Mouse (Mus musculus): ENCODE measurements around the gene Iba57. TPM values are rescaled to one million over a fixed set of nuclear protein-coding genes. Genes with fewer than 3 reads are reported as not detected.

Iba57 gene
- polyA plus RNA-seq, 2 experiments from 2014 or later = 1.3 to 1.8 TPM

DNA sequence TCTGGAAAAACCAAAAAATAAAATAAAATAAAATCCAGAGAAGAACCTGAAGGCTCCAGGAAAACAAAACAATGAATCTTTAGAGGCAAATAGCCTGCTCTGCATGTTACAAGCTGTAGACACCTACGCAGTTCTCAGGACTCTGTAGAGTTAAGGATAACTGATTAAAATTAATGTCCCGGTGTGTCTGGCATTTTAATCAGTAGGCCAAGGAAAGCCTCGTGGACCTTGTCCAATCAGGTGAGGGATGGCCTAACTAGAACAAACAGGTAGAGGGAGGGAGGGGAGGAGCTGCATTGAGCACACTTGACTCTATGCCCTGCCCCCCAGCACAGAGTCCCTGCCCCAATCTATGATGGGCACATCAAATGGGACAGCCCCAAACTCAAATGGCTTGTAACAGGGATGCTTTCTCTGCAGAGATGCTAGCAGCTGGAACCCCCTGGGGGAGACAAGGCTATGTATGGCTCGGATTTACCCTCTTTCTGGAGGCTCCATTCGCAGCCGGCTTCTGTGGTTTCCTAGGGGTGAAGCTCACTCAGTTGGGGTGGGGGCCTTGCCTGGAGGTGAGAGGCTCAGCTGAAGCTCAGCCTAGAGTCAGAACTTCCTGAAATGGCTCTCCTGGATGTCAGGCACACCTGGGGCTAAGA lies 10.8 kb upstream of the Iba57 start:
- no peak for ATAC-seq

DNA sequence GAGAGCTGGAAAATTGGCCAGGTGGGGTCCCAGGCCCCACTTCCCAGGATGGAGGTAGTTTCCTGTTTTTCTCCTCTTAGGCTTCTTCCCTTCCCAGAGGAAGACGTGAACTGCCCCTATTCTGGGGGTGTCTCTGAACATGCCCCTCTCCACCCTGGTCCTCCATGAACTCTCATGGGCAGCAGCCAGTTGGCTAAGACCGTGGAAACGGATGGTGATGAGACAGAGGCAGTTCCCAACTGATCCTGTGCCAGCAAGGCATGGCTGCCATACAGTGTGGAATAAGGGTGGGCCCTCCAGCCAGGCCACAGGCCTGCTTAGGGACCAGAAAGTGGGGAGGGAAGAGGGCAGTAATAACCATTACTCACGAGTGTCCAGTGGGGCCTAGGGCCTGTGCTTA lies 7.0 kb upstream of the Iba57 start:
- ATAC-seq = no peak

DNA sequence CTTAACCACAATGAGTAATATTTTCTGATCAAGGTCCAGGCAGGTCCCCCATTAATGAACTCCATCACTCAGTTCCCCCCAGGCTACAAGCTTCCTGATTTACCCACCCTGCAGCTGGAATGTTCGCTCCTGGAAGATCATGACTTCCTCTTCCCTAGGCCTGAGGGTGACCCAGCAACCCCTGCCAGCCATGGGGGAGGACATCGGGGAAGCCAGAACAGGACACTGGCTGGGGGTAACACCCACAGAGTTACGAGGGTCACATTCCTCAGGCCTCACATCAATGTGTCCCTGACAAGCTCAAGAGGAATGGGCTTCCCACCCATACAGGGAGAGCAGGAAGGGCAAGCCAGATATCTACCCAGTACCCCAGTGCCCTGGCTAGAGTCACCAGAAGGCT lies 6.3 kb upstream of the Iba57 start:
- ATAC-seq = no peak

DNA sequence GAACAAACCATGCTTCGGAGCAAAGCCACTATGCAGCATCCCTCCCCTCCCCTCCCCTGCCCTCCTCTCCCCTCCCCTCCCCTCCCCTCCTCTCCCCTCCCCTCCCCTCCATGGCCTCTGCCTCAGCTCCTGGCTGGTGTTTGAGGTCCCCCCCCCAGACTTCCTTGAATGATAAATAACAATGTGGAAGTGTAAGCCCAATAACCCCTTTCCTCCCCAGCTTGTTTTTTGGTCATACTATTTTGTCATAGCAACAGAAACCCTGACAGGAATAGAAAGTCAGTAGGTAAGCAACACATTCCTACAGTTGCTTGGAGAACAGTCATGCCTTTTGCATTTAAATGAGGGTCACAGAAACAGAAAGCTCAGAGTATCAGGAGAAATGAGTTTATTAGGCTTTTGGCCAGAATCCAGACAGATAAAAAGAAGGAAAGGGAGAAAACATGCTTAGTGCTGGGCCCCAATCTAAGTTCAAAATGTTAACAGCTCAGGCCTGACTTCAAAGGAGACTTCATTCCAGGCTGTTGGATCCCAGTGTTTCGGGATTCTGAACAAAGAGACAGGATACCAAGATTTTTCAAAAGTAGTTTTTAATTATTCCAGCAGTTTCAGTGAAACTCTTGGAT lies 2.2 kb upstream of the Iba57 start:
- no peak for ATAC-seq

DNA sequence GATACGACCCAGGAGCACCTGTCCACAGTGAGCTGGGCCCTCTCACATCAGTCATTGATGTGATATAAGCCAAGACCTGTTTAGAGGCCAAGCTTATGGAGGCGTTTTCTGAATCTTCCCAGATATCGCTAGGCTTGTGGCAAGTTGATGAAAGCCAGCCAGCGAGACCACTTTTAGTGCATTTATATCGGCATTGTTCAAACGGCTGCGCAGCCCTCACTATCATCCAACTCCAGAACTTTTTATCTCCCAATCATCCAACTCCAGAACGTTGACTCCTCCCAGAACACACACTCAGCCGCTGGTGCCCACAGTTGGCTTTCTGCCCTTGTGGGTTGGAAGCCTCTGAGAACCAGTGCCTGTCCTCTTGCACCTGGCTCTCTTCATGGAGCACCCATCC lies 845 bp upstream of the Iba57 start:
- no peak for ATAC-seq

DNA sequence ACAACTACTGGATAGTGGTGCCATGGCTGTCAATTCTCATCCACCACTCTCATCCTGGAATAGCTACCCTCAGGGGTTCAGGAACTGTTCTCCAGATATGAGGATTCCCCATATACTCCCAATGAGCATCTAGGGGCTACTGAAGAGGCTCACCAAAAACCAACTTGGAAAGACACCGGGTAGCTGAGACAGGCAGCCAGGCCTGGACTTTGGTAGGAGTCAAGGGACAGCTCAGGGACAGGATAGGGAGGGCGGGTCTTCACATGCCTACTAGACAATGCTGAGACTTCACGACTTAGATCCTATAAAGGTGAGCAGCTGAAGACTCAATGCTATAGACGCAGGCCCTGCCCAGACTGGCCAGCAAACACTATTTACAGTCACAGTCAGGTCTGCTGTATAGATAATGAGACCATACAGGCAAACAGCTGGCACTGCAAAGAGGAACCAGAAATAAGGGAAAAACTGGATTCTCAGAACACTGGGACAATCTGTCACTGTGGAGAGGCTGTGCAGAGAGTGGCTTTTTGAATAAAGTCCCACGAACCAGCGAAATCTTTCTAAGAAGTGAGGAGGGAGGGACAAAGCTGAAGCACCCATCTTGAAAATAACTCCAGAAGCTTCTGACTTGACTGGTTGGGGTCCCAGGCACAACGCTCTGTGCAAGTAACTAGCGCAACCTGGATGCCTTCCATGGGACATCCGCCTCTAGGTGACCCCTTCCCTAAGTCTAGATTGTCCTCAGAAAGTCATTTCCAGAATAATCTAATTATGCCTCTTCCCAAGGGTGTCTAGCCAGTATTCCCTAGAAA lies 890 bp downstream of the Iba57 start:
- peak; percentile 4 for ATAC-seq

DNA sequence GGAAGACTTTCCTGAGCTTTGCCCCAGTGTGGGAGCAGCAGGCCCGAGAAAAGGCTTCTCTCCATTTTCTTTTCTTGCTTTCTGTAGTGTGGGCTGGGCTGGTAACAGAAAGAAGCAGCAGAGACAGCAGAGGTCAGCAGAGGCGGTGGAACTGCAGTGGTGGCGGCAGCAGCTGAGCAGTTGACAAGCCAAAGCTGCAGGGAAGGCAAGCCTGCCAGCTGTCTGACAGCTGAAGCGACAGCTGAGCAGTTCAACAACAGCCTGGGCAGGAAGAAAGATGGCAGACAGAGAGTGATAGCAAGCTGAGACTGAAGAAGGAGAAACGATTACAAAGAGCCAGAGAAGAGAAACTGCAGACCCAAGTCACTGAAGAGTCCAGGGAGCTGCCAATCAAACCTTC lies 2.1 kb downstream of the Iba57 start:
- no peak for ATAC-seq

DNA sequence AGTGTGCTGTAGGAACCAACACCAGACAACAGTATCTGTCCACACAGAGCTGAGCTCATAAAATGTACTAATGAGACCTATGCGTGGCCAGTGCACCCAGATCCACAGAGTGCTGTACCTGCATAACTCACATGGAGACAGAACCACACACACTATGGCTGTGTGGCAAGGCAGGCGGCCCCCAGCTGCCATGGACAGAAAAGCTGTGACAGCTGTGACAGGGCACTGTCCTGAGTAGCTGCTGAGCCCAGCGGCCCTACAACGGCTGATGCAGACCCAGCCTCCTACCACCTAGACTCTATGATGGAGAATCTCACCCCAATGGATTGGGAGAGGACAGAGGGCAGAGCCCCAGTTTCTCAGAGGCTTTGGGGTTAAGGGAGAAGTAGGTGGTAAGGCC lies 4.0 kb downstream of the Iba57 start:
- ATAC-seq = no peak

DNA sequence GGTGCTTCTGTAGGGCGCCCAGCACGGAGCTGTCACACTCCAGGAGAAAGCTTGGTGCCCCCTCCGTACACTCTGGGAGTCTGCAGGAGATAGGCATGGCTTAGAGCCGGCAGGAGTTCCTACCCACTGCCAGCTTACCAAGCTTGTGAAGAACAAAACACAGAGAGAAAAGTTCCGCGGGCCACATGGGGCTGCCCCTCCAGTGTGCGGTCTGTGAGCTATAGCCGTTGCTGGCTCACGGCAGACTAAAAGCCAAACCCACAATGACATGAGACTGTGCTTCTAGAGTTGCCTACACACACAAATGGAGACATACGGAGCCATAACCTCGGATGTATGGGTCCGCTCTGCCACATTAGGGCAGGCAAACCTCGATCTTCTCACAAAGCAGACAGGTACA lies 4.4 kb downstream of the Iba57 start:
- no peak for ATAC-seq

DNA sequence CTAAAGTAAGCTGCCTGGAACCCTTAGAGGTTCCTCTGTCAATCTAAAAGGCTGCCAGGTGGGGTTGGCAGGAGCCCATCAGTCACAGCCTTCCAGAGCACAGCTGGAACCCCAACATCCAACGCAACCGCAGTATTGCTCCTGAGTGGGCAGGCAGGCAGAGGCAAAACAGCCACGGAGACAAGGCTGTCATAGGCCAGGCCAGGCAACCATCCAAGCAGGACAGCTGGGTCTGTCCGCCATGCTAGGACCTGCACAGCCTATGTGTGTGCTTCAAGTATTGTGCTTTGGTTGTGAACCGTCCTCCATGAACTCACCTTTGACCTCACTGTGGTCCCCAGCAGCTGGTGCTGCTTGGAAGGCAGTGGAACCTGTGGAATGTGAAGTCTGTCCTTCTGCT lies 7.6 kb downstream of the Iba57 start:
- no peak for ATAC-seq

DNA sequence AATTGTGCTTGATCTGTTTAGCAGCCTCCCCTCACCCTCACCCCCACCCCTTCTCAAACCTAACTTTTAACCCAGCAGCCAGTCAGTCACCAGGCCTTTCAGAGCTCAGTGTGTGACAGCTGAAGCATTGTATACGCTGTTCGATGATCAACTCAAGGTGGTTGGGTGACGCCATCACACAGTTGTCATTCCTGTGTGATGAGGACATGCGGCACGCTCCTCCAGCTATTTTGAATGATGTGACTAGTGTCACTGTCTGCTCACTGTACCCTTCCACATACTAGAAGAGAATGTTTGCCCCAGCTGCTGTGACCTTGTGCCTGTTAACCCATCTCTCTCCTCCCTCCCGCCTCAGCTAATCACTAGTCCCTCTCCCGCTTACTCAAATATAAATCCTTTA lies 9.3 kb downstream of the Iba57 start:
- ATAC-seq = no peak

DNA sequence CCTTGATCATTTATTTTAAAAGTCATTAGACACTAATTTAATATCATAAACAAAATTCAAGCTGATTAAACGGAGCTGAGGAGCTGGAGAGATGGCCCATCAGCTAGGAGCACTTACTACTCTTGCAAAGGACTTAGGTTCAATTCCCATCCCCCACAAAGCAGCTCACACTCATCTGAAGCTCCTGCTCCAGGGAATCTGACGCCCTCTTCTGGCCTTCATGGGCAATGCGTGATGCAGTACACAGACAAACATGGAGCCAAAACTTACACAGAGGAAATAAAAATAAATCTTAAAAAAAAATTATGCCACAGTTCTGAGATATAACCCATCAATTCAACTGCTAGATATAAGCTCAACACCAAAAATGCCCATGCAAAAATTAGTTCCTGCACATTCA lies 11.8 kb downstream of the Iba57 start:
- ATAC-seq = no peak

DNA sequence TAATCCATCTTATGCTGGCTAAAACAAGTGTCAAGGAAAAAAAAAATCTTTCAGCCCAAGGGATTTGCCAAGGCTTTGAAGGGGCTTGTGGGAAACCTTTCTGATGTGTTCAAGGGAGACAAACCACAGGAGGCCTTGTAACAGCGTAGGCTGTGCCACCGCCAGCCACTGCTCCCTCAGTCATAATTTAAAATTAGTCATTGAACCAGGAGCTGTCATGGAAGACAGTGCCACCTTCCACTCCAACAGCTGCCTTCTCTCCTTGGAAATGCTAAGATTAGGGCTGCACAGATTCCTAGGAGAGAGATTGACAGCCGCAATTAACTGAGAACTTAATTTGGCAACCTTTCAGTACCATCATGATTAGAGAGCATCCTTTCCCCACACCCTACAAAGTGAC lies 14.2 kb downstream of the Iba57 start:
- no peak for ATAC-seq

DNA sequence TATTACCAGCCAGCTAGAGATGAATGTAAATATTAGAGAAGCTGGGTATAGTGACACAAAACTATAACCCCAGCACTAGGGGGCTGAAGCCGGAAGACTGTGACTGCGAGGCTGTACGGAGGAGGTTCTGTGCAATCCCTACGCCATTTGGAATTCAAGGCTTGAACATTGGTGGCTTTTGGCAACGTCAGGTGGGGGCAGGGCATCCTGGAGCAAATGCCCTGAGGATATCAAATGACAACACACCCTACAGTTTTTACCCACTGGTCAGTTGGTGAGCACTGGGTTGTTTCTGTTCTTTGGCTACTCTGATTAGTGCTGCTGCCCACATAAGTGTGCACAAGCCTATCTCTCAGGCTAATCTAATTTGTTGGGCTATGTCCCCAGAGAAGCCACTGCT lies 20.6 kb downstream of the Iba57 start:
- ATAC-seq = no peak

DNA sequence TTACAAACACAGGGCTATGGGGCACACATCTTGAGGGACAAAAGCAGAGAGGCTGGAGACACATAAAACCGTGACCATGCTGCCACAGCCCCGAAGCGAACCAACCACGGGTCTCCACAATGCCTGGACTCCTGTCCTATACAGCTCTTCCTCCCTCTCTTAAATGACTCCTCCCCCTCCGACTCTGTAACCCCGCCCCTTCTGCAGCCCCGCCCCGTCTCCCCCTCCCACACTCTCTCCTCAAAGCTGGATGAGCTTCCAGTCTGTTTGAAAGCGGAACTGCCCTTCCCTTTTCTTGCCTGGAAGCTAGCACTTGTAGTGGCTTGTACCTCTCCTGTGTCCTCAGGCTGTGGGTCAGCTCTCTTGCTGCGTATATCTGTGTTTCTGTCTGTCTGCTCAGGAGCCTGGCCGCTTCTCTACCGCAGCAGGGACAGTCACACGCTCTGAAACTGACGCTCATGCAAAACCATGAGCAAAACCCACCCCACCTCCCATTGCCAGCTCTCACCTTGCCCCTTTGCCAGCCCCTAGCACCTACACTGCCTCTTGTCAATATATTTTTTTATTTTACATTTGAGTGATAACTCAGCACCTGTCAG lies 21.7 kb downstream of the Iba57 start:
- ATAC-seq = no peak

DNA sequence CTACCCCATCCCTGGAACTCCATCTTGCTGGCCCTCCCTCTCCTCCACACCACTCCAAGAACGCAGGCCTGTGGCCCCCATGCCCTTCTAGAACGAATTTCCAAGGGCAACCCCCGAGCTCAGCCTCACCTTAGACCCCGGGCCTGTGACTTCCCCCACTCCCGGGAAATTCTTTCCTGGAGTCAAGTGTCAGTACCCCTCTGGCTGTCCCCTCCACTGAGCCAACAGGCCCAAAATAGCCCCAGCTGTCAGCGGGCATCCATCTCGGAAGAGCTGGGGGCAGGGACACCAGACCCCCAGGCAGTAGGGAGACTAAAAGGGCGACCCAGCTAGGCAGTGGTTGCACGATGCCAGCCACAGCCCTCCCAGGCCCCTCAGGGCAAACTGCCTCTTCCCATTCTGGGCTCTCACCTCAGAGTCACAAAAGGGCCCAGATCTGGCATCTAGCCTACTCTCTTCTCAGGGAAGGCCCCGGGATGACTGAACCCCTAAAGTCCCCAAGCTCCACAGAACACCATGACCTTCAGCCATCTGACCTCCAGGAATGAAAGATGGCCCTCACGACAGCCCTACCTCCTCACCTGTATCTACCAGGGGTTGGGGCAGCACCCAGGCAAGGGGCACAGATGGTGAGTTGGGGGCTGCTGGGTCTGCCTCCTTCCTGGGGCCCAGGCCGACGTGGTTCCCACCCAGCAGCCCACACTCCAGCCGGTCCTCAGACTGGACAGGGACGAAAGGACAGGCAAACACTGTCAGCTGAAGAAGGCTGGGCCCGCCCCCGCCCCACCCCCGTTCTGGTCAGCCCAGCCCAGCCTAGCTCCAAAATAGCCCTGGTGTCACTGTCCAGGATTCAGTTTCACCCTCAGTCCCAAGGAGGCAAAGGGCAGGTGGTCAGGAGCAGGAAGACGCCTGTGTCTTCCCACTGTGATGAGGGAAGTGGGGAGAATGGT lies 24.7 kb downstream of the Iba57 start:
- no peak for ATAC-seq

DNA sequence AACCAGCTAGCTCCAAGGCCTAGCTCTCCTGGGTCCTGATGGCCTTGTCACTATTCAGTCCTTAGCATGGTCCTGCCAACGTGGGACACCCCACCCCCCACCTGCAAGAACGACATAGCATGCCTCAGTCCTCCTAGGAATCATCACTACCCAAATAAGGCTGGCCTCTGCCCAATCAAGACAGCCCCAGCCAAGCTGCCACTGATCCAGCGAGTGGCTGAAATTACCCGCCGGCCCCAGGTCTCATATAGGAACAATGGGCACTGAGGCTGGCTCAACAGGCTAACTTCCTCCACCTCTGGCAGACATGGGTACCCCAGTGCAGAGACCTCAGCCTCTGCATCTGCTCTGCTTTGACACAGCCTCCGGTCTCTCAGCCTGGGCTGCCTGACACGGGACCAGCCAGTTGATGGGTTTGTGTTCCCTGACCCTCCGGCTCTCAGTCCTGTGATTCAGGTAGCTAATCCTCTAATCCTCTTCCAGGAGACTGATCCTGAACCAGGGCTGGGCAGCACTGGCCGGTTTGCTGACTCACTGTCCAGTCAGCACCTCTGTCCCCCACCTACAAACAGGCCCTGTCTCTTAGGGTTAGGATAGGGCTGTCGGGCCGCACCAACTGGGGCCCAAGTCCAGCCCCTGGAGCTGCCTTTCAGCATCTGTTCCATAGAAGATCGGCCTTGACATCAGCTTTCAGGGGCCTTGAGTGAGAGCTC lies 26.4 kb downstream of the Iba57 start:
- ATAC-seq = no peak

DNA sequence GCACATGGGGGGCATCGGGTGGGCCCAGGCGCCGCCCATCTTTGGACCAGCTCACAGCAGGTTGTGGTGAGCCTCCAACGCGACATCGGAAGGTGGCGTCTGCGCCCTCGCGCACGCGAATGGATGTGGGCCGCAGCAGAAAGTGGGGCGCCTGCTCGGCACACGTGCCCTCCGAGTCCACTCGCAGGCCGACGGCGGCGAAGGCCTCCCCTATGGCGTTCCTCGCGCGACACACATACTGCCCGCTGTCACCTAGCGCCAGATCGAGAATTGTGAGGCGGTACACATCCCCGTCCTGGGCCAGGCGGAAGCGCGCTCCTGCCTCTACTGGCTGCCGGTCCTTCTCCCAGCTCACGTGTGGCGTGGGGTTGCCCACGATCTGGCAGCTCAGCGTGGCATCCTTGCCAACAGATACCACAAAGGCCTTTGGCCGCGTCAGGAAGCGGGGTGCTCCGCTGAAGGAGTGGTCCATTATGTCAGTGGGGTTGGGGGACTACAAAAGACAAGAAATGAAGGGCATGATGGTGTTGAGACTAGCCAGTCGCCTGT lies 27.6 kb downstream of the Iba57 start, which contains the start of gene Obscn:
Gene Obscn (minus strand): TSS at position 499 of the 549 bp plus-strand sequence.
- no peak for ATAC-seq

DNA sequence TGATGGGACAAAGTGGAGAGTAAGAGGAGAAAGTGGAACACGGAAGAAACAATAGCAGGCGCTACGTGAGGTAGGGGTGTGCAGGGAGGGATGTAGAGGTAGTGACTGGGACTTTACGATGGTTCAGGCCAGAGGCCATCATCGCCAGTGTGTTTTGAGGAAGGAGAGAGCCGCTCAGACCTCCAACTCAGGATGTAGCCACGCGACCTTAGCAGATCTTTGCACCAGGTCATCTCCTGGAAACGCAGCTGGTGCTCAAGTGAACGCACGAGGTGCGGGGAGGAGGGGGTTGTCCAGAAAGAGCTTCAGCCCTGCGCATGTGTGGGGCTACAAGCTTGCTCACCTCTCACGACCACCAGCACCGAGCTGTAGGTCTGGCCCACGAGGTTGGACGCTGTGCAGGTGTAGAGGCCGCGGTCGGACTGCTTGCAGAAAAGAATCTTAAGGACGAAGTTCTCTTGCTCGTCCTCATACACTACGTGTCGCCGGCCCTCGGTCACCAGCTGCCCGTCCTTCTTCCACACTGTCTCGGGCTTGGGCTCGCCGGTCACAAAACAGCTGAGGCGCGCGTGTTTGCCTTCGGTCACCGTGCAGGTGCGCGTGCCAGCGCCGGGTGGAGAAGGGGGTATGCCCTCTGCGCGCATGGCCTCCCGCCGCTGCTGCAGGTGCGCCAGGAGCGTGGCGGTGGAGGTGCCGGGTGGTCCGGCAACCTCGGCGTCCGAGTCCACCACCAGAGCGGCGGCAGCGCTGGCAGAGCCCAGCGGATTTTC lies 28.3 kb downstream of the Iba57 start:
- no peak for ATAC-seq

DNA sequence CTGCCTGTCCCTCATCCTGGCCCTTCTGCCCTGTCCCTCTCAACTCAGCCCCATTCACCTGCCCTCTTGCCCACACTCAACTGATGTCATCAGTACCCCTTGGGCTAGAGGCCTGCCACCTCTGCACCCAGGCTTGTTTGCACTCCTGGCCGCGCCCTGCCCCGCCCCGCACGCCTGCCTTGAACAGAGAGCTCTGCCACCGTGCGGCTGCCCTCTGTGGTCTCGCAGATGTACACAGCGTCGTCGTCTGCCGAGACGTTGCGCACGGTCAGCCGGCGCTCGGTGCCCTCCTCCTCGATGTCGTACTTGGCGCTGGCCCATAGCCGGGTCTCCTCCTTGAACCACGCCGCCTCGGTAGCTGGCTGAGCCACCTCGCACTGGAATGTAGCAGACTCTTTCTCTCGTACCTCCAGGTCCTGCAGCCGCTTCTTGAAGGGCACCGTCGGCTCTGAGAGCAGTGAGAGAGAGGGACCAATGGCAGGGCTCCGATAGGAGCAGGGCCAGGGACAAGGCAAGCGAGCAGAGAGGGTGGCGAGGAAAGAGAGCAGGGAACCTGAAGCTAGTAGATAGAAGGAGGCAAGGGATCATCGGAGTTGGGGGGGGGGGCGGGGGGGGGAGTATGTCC lies 29.1 kb downstream of the Iba57 start:
- ATAC-seq = no peak

Data from activated CD4-positive, CD25-positive, alpha-beta regulatory T cell, adult 4 months (primary cell).